Mouse (Mus musculus): ENCODE results near the gene Ptprt. TPM values are rescaled to one million over a fixed set of nuclear protein-coding genes. Genes with fewer than 3 reads are reported as not detected.
A peak's percentile ranks its signal among the peaks of the same experiment; 100 is the strongest.
"Not testable (repeated sequence)": the region's sequence is repeated elsewhere in the genome, so short reads cannot be mapped to it uniquely, and the experiment has no call there.

The Ptprt gene
- polyA plus RNA-seq, 1 experiment from 2014 or later = 0.48 TPM

- H3K9me3 ChIP-seq (replicated peaks) = no peaks in the 10 kb centered on the region
- no peak for ATAC-seq (ENCODE audit: insufficient read depth)
- H3K4me2 ChIP-seq = no peak overlapping the region
- no peak overlapping the region for H3K4me3 ChIP-seq (replicated peaks)
- H3K4me1 ChIP-seq (replicated peaks) = no peaks in the 10 kb centered on the region
- no peak overlapping the region for H3K9ac ChIP-seq
- H3K27ac ChIP-seq (replicated peaks) = no peak overlapping the region
- H3K27me3 ChIP-seq = no peaks in the 10 kb centered on the region
- H3K36me3 ChIP-seq (replicated peaks) = no peaks in the 10 kb centered on the region
- 39% methylated on average over 5 of the region's 5 CpGs for WGBS (ENCODE audit: insufficient replicate concordance)
These were observed 1144.0 kb downstream of the Ptprt start for GRCm38 (mm10) chr2:161516921-161517320.

GRCm38 (mm10) chr2:161513256-161513655 lies 1147.7 kb downstream of the Ptprt start:
- Histone ChIP-seq H3K9me3 (replicated peaks) (no peaks in the 10 kb centered on the region), H3K4me2 (no peak overlapping the region), H3K36me3 (replicated peaks) (no peaks in the 10 kb centered on the region), H3K27me3 (no peaks in the 10 kb centered on the region), H3K4me1 (replicated peaks) (no peaks in the 10 kb centered on the region), H3K9ac (no peak overlapping the region), H3K4me3 (replicated peaks) (no peak overlapping the region), H3K27ac (replicated peaks) (no peak overlapping the region)
- 59% methylated on average over 1 of the region's 1 CpGs for WGBS (ENCODE audit: insufficient replicate concordance)
- ATAC-seq (ENCODE audit: insufficient read depth) = no peak

- not testable (repeated sequence) for H3K4me3 ChIP-seq (replicated peaks)
These were observed 1148.9 kb downstream of the Ptprt start for GRCm38 (mm10) chr2:161511880-161512570.

GRCm38 (mm10) chr2:161511101-161511759 lies 1149.7 kb downstream of the Ptprt start:
- 30% methylated on average over 8 of the region's 8 CpGs for WGBS (ENCODE audit: insufficient replicate concordance)
- Histone ChIP-seq H3K36me3 (replicated peaks) (no peaks in the 10 kb centered on the region), H3K9ac (no peak overlapping the region), H3K4me2 (peak overlapping the region; percentile 48), H3K4me1 (replicated peaks) (no peaks in the 10 kb centered on the region), H3K27ac (replicated peaks) (no peak overlapping the region), H3K9me3 (replicated peaks) (no peaks in the 10 kb centered on the region), H3K27me3 (no peaks in the 10 kb centered on the region), H3K4me3 (replicated peaks) (peak overlapping the region; percentile 25)
- ATAC-seq (ENCODE audit: insufficient read depth) = no peak

More at GRCm38 (mm10) chr2:161511880-161512570, 1148.9 kb downstream of the Ptprt start:
- 0 out of 2 replicates have a peak, but pooled peaks have one; percentile 15 for ATAC-seq (ENCODE audit: insufficient read depth)
- not testable (repeated sequence) for H3K27ac ChIP-seq (replicated peaks); H3K4me1 ChIP-seq (replicated peaks); H3K4me2 ChIP-seq; H3K27me3 ChIP-seq; H3K9me3 ChIP-seq (replicated peaks); H3K9ac ChIP-seq; H3K36me3 ChIP-seq (replicated peaks)
- 14% methylated on average over 6 of the region's 15 CpGs for WGBS (ENCODE audit: insufficient replicate concordance)

- no peaks in the 10 kb centered on the region for H3K27me3 ChIP-seq
- no peaks in the 10 kb centered on the region for H3K36me3 ChIP-seq (replicated peaks)
- H3K4me1 ChIP-seq (replicated peaks) = no peaks in the 10 kb centered on the region
- H3K4me3 ChIP-seq (replicated peaks) = no peak overlapping the region
- no peak for ATAC-seq (ENCODE audit: insufficient read depth)
- 14% methylated on average over 13 of the region's 13 CpGs for WGBS (ENCODE audit: insufficient replicate concordance)
- no peak overlapping the region for H3K27ac ChIP-seq (replicated peaks)
- H3K9me3 ChIP-seq (replicated peaks) = no peaks in the 10 kb centered on the region
- H3K4me2 ChIP-seq = no peak overlapping the region
- H3K9ac ChIP-seq = no peak overlapping the region
These were observed 1161.6 kb downstream of the Ptprt start for GRCm38 (mm10) chr2:161499097-161499899.

- Histone ChIP-seq H3K27me3 (no peaks in the 10 kb centered on the region), H3K4me2 (no peak overlapping the region), H3K9ac (no peak overlapping the region), H3K9me3 (replicated peaks) (no peaks in the 10 kb centered on the region), H3K4me3 (replicated peaks) (no peak overlapping the region), H3K36me3 (replicated peaks) (no peaks in the 10 kb centered on the region), H3K4me1 (replicated peaks) (no peaks in the 10 kb centered on the region), H3K27ac (replicated peaks) (no peak overlapping the region)
- 20% methylated on average over 13 of the region's 13 CpGs for WGBS (ENCODE audit: insufficient replicate concordance)
- no peak for ATAC-seq (ENCODE audit: insufficient read depth)
These were observed 1162.4 kb downstream of the Ptprt start for GRCm38 (mm10) chr2:161498449-161499096.

GRCm38 (mm10) chr2:161481741-161482140 lies 1179.2 kb downstream of the Ptprt start:
- Histone ChIP-seq H3K27ac (replicated peaks) (no peak overlapping the region), H3K4me3 (replicated peaks) (no peak overlapping the region), H3K9ac (no peak overlapping the region), H3K36me3 (replicated peaks) (no peaks in the 10 kb centered on the region), H3K4me2 (no peak overlapping the region), H3K27me3 (no peaks in the 10 kb centered on the region), H3K9me3 (replicated peaks) (no peaks in the 10 kb centered on the region), H3K4me1 (replicated peaks) (no peaks in the 10 kb centered on the region)
- ATAC-seq (ENCODE audit: insufficient read depth) = no peak
- WGBS (ENCODE audit: insufficient replicate concordance) = 37% methylated on average over 1 of the region's 1 CpGs

- Histone ChIP-seq H3K4me3 (replicated peaks) (no peak overlapping the region), H3K27me3 (no peaks in the 10 kb centered on the region), H3K9ac (no peak overlapping the region), H3K36me3 (replicated peaks) (no peaks in the 10 kb centered on the region), H3K27ac (replicated peaks) (no peak overlapping the region), H3K4me2 (no peak overlapping the region), H3K9me3 (replicated peaks) (no peaks in the 10 kb centered on the region), H3K4me1 (replicated peaks) (no peaks in the 10 kb centered on the region)
- no peak for ATAC-seq (ENCODE audit: insufficient read depth)
These were observed 1180.5 kb downstream of the Ptprt start for GRCm38 (mm10) chr2:161480445-161480844.

Measured in liver, embryonic 15.5 days (tissue).